Mouse (Mus musculus) MEL (cell line): ENCODE measurements around the gene Prss2. TPM values are rescaled to one million over a fixed set of nuclear protein-coding genes. Genes with fewer than 3 reads are reported as not detected.

Experiments
- DNase-seq: peaks from one replicate; pipeline ENCODE4 v3.0.0; 2011; ENCODE audit warnings: low read depth, low spot score
- H3K27ac ChIP-seq: 2 replicates; pipeline ENCODE4 v1.5.1; 2012; ENCODE audit warnings: low read depth, mild to moderate bottlenecking, control low read depth, low read length, moderate library complexity; ENCODE audit not compliant: control insufficient read depth
- H3K27me3 ChIP-seq, 2 experiments: fragments of 150-350 bp in 1 of 2; sonication (generic) in 1 of 2; 2 replicates each; pipeline ENCODE4 v1.6.1; 2012; ENCODE audit warnings: low read length in 2 of 2, mild to moderate bottlenecking in 2 of 2, improper control_type of control experiment in 1 of 2, moderate library complexity in 1 of 2; ENCODE audit not compliant: insufficient read depth in 2 of 2, control insufficient read depth in 1 of 2
- H3K36me3 ChIP-seq, 2 experiments: 2 replicates each; pipeline ENCODE4 v1.6.1; 2012 to 2014; ENCODE audit warnings: low read length in 2 of 2, improper control_type of control experiment in 1 of 2, inconsistent platforms in 1 of 2, mild to moderate bottlenecking in 1 of 2; ENCODE audit not compliant: insufficient read depth in 2 of 2, control insufficient read depth in 1 of 2
- H3K4me1 ChIP-seq, 2 experiments: fragments of 150-350 bp in 1 of 2; sonication (generic) in 1 of 2; 2 replicates each; pipeline ENCODE4 v1.6.1; 2012; ENCODE audit warnings: low read length in 2 of 2, improper control_type of control experiment in 1 of 2, mild to moderate bottlenecking in 1 of 2; ENCODE audit not compliant: insufficient read depth in 2 of 2, control insufficient read depth in 1 of 2
- H3K4me3 ChIP-seq, 2 experiments: fragments of 150-350 bp in 1 of 2; sonication (generic) in 1 of 2; 2 replicates each; pipeline ENCODE4 v1.5.1; 2012; ENCODE audit warnings: low read depth in 2 of 2, low read length in 2 of 2, mild to moderate bottlenecking in 2 of 2, moderate library complexity in 2 of 2, control low read depth in 1 of 2, improper control_type of control experiment in 1 of 2; ENCODE audit not compliant: control insufficient read depth in 1 of 2, insufficient read depth in 1 of 2
- H3K79me2 ChIP-seq: 2 replicates; pipeline ENCODE4 v1.6.1; 2012; ENCODE audit warnings: mild to moderate bottlenecking, low read length, moderate library complexity; ENCODE audit not compliant: control insufficient read depth, poor library complexity, insufficient read depth
- H3K9ac ChIP-seq: 2 replicates; pipeline ENCODE4 v1.6.1; 2012; ENCODE audit warnings: low read depth, mild to moderate bottlenecking, control low read depth, low read length, moderate library complexity; ENCODE audit not compliant: control insufficient read depth, poor library complexity, severe bottlenecking
- H3K9me3 ChIP-seq: fragments of 150-350 bp; sonication (generic); replicated peaks from 2 replicates; pipeline ENCODE4 v1.6.1; 2012; ENCODE audit warnings: mild to moderate bottlenecking, low read length, improper control_type of control experiment, moderate library complexity; ENCODE audit not compliant: insufficient read depth
- BHLHE40 ChIP-seq: IDR thresholded peaks from 2 replicates; pipeline ENCODE4 v1.6.1; 2012; ENCODE audit warnings: low read depth, mild to moderate bottlenecking, inconsistent platforms, low read length, improper control_type of control experiment, borderline replicate concordance
- CHD2 ChIP-seq: IDR thresholded peaks from 2 replicates; pipeline ENCODE4 v1.6.1; 2011; ENCODE audit warnings: low read length, improper control_type of control experiment
- E2F4 ChIP-seq: IDR thresholded peaks from 2 replicates; pipeline ENCODE4 v1.6.1; 2011; ENCODE audit warnings: low read depth, low read length, improper control_type of control experiment, borderline replicate concordance
- EP300 ChIP-seq, 2 experiments: IDR thresholded peaks; 2 replicates each; pipeline ENCODE4 v1.6.1; 2011; ENCODE audit warnings: improper control_type of control experiment in 2 of 2, low read length in 2 of 2, low read depth in 1 of 2, mild to moderate bottlenecking in 1 of 2
- ETS1 ChIP-seq: IDR thresholded peaks from 2 replicates; pipeline ENCODE4 v1.6.1; 2012; ENCODE audit warnings: low read depth, mild to moderate bottlenecking, inconsistent platforms, low read length, improper control_type of control experiment, moderate library complexity
- GABPA ChIP-seq: IDR thresholded peaks from 2 replicates; pipeline ENCODE4 v1.6.1; 2012; ENCODE audit warnings: low read depth, mild to moderate bottlenecking, inconsistent platforms, low read length, improper control_type of control experiment, moderate library complexity
- GATA1 ChIP-seq: IDR thresholded peaks from 2 replicates; pipeline ENCODE4 v1.6.1; 2011; ENCODE audit warnings: low read depth, low read length, improper control_type of control experiment
- HCFC1 ChIP-seq: IDR thresholded peaks from 2 replicates; pipeline ENCODE4 v1.6.1; 2012; ENCODE audit warnings: low read depth, mild to moderate bottlenecking, inconsistent platforms, low read length, improper control_type of control experiment, moderate library complexity
- KAT2A ChIP-seq: conservative IDR thresholded peaks from 2 replicates; pipeline ENCODE4 v1.6.1; 2012; ENCODE audit warnings: low read depth, low read length, improper control_type of control experiment, inconsistent platforms
- MAFK ChIP-seq: IDR thresholded peaks from 2 replicates; pipeline ENCODE4 v1.6.1; 2011; ENCODE audit warnings: low read depth, mild to moderate bottlenecking, low read length, improper control_type of control experiment, borderline replicate concordance
- MAZ ChIP-seq: IDR thresholded peaks from 2 replicates; pipeline ENCODE4 v1.6.1; 2012; ENCODE audit warnings: low read depth, mild to moderate bottlenecking, inconsistent platforms, low read length, improper control_type of control experiment
- MEF2A ChIP-seq: IDR thresholded peaks from 2 replicates; pipeline ENCODE4 v1.6.1; 2014; ENCODE audit warnings: low read depth, mild to moderate bottlenecking, inconsistent platforms, low read length, improper control_type of control experiment; ENCODE audit not compliant: poor library complexity, insufficient replicate concordance, severe bottlenecking; ENCODE audit errors: extremely low read depth
- NELFE ChIP-seq: IDR thresholded peaks from 2 replicates; pipeline ENCODE4 v1.6.1; 2011; ENCODE audit warnings: low read depth, low read length, improper control_type of control experiment
- POLR2AphosphoS2 ChIP-seq: IDR thresholded peaks from 2 replicates; pipeline ENCODE4 v1.6.1; 2011; ENCODE audit warnings: low read length, improper control_type of control experiment
- RAD21 ChIP-seq: IDR thresholded peaks from 2 replicates; pipeline ENCODE4 v1.6.1; 2011; ENCODE audit warnings: mild to moderate bottlenecking, low read depth, low read length, improper control_type of control experiment
- SIN3A ChIP-seq: IDR thresholded peaks from 2 replicates; pipeline ENCODE4 v1.6.1; 2012; ENCODE audit warnings: low read length, improper control_type of control experiment, inconsistent platforms
- TCF12 ChIP-seq: IDR thresholded peaks from 2 replicates; pipeline ENCODE4 v1.6.1; 2014; ENCODE audit warnings: low read depth, mild to moderate bottlenecking, inconsistent platforms, low read length, improper control_type of control experiment, moderate library complexity
- ZC3H11A ChIP-seq: IDR thresholded peaks from 2 replicates; pipeline ENCODE4 v1.6.1; 2012; ENCODE audit warnings: low read depth, mild to moderate bottlenecking, inconsistent platforms, low read length, improper control_type of control experiment
- ZKSCAN1 ChIP-seq: IDR thresholded peaks from 2 replicates; pipeline ENCODE4 v1.6.1; 2012; ENCODE audit warnings: low read depth, mild to moderate bottlenecking, inconsistent platforms, low read length, improper control_type of control experiment, moderate library complexity
- ZNF384 ChIP-seq: IDR thresholded peaks from 2 replicates; pipeline ENCODE4 v1.6.1; 2012; ENCODE audit warnings: low read depth, mild to moderate bottlenecking, inconsistent platforms, low read length, improper control_type of control experiment
- polyA plus RNA-seq, 2 experiments: library from polyadenylated mRNA; stranded (reverse) in 1 of 2; unstranded in 1 of 2; fragments of >175 nt in 1 of 2; fragments of >200 nt in 1 of 2; gene quantifications; 2 replicates each; pipeline versions ENCODE4 v1.2.1 to v1.2.4; 2012; ENCODE audit warnings: low replicate concordance in 2 of 2, low read depth in 1 of 2; ENCODE audit not compliant: insufficient read length in 2 of 2, insufficient read depth in 1 of 2, missing spikeins in 1 of 2
- total RNA-seq: library from RNA; depleted of rRNA; stranded (reverse); fragments of 300-350 nt; gene quantifications from 2 replicates; pipeline ENCODE4 v1.2.3, GENCODE M21; 2012

The Prss2 gene
- total and polyA plus RNA-seq, 3 experiments = not detected

DNA sequence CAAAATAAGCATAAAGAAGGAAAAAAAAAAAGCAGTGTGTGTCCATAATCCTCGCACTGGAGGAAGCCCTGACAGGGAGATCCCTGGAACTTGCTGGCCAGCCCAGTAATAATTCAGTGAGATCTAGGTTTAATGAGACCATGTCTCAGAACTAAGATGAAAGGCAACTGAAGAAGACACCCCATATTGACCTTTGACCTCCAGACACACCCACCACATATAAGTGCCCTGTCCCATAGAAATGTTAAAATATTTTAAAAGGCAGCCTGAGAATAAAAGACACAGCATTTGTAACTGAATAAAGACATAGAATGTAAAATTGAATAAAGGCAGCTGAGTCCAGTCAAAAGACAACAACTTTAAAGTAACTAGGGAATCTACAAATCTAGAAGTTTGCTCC lies 43.7 kb downstream of the Prss2 start:
- TF ChIP-seq E2F4 (no peak), RAD21 (no peak), MEF2A (no peak), CHD2 (no peak), NELFE (no peak), ZC3H11A (no peak), ZKSCAN1 (no peak), POLR2AphosphoS2 (no peak), TCF12 (no peak), GABPA (no peak)
- no peaks in the 10 kb centered on the region for H3K4me1 ChIP-seq
- H3K36me3 ChIP-seq = no peaks in the 10 kb centered on the region
- DNase-seq = no peak
- H3K79me2 ChIP-seq = no peaks in the 10 kb centered on the region
- H3K9ac ChIP-seq = no peak overlapping the region
- H3K27ac ChIP-seq = no peak overlapping the region
- H3K27me3 ChIP-seq = no peaks in the 10 kb centered on the region; a peak in 1 of 4 replicates
- no peak overlapping the region for H3K4me3 ChIP-seq
- no peaks in the 10 kb centered on the region for H3K9me3 ChIP-seq

GRCm38 (mm10) chr6:41566965-41567364 lies 45.4 kb downstream of the Prss2 start:
- H3K4me1 ChIP-seq = no peaks in the 10 kb centered on the region
- H3K9ac ChIP-seq = no peak overlapping the region
- peaks cover 0 to 2% of the 10 kb centered on the region in 2 experiments; a peak in 2 of 4 replicates for H3K27me3 ChIP-seq
- H3K27ac ChIP-seq = no peak overlapping the region
- DNase-seq = no peak
- no peak overlapping the region for H3K4me3 ChIP-seq
- no peaks in the 10 kb centered on the region for H3K79me2 ChIP-seq
- TF ChIP-seq SIN3A (no peak), ZC3H11A (no peak), POLR2AphosphoS2 (no peak), HCFC1 (no peak), ZNF384 (no peak), BHLHE40 (no peak), EP300 (IDR thresholded peaks at IDR 0.05; ENCODE audit: low read depth in 1 of 2, low read length in 2 of 2) (no peak), MAZ (no peak), CHD2 (no peak), RAD21 (no peak), E2F4 (no peak), GATA1 (no peak), KAT2A (no peak), MAFK (no peak), ETS1 (no peak)
- H3K36me3 ChIP-seq = no peaks in the 10 kb centered on the region
- no peaks in the 10 kb centered on the region for H3K9me3 ChIP-seq
